In the genomic region with DNA sequence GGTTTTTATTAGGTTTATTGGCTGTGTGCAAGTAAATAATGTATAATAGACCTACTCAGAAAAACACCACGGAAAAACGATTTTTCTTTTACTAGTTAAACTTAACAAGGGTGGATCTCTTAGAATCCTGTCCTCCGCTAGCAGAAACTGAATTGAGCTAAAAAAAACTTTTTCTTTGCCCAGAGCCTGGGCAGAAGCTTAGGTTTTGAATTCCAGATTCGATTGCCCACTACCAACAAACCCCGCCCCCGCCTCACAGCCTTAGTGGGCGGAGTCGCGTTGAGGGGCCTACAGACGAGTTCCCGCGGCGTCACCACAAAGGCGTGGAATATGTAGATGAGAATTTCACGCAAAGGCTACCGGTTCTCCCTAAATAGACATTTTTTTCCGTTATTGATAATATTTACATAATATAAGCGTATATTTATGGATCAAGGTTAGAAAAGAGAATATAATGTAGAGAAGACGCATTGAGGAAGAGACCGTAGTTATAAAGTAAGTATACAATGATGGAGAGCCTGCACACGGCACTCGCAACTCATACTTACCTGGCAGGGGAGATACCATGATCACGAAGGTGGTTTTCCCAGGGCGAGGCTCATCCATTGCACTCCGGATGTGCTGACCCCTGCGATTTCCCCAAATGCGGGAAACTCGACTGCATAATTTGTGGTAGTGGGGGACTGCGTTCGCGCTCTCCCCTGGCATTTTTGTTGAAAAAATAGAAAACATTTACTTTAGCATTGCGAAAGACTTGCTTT, we compare ENCODE assay signal across 7 mouse cellular contexts. TPM values are rescaled to one million over a fixed set of nuclear protein-coding genes. Genes with fewer than 3 reads are reported as not detected.
DNase-seq lines count a peak whose midpoint lies in the region; ATAC-seq and TF ChIP-seq lines count a peak whose summit lies in the region.

No protein-coding gene starts in this region.

- peak overlapping the region; percentile 69 for H3K4me2 ChIP-seq in embryonic facial prominence, embryonic 12.5 days (replicated peaks)
- H3K4me2 ChIP-seq in limb, embryonic 12.5 days, result peak overlapping the region; percentile 71
- H3K4me2 ChIP-seq in midbrain, embryonic 15.5 days, result peak overlapping the region; percentile 66

- no peaks in the 10 kb centered on the region for H3K9me3 ChIP-seq in embryonic facial prominence, embryonic 12.5 days
- no peaks in the 10 kb centered on the region for H3K9me3 ChIP-seq in limb, embryonic 12.5 days
- no peaks in the 10 kb centered on the region for H3K9me3 ChIP-seq in midbrain, embryonic 15.5 days

- H3K27me3 ChIP-seq in embryonic facial prominence, embryonic 12.5 days, result no peaks in the 10 kb centered on the region
- no peaks in the 10 kb centered on the region for H3K27me3 ChIP-seq in kidney, adult 2 months (replicated peaks; ENCODE audit: control insufficient read depth, insufficient read depth, low read length)
- H3K27me3 ChIP-seq in limb, embryonic 12.5 days, result no peaks in the 10 kb centered on the region
- no peaks in the 10 kb centered on the region for H3K27me3 ChIP-seq in midbrain, embryonic 15.5 days (replicated peaks)
- no peaks in the 10 kb centered on the region for H3K27me3 ChIP-seq in spleen, adult 2 months (ENCODE audit: control insufficient read depth, insufficient read depth, low read length)

- H3K4me3 ChIP-seq in embryonic facial prominence, embryonic 12.5 days, result peak overlapping the region; percentile 81
- H3K4me3 ChIP-seq in kidney, adult 2 months (ENCODE audit: insufficient read depth, low read depth, low read length), result peak overlapping the region; percentile 97
- peak overlapping the region; percentile 81 for H3K4me3 ChIP-seq in limb, embryonic 12.5 days (replicated peaks)
- H3K4me3 ChIP-seq in midbrain, embryonic 15.5 days, result peak overlapping the region; percentile 87
- peak overlapping the region; percentile 93 for H3K4me3 ChIP-seq in spleen, adult 2 months (ENCODE audit: extremely low read depth, insufficient read depth, insufficient read length)

- H3K4me1 ChIP-seq in embryonic facial prominence, embryonic 12.5 days, result peaks cover 3% of the 10 kb centered on the region; the same call in 1 of the 2 replicates
- H3K4me1 ChIP-seq in kidney, adult 2 months (ENCODE audit: control insufficient read depth, insufficient read depth, low read length), result no peaks in the 10 kb centered on the region
- H3K4me1 ChIP-seq in limb, embryonic 12.5 days (replicated peaks), result peaks cover 3% of the 10 kb centered on the region; the same call in 1 of the 2 replicates
- H3K4me1 ChIP-seq in midbrain, embryonic 15.5 days, result peaks cover 23% of the 10 kb centered on the region
- no peaks in the 10 kb centered on the region for H3K4me1 ChIP-seq in spleen, adult 2 months (ENCODE audit: control insufficient read depth, insufficient read depth, insufficient read length)

- peak; percentile 100 for TF ChIP-seq POLR2A in kidney, adult 2 months (IDR thresholded peaks at IDR 0.05; ENCODE audit: low read depth, low read length)
- TF ChIP-seq POLR2A in spleen, adult 2 months (IDR thresholded peaks at IDR 0.05; ENCODE audit: low read depth, low read length), result peak; percentile 100

- ATAC-seq in embryonic facial prominence, embryonic 12.5 days (ENCODE audit: insufficient number of reproducible peaks, insufficient read depth, low FRiP score, low TSS enrichment), result peak; percentile 82
- ATAC-seq in limb, embryonic 12.5 days (ENCODE audit: insufficient number of reproducible peaks, insufficient read depth, low FRiP score, low TSS enrichment, low read depth), result peak; percentile 93
- peak; percentile 93 for ATAC-seq in midbrain, embryonic 15.5 days (replicated peaks)

- peak; percentile 93 for DNase-seq in adrenal gland, postnatal 25 days
- peak; percentile 96 for DNase-seq in heart, adult 18-20 months
- DNase-seq in kidney, adult 2 months, result peak; percentile 98
- DNase-seq in spleen, adult 2 months (ENCODE audit: low read depth in 1 of 2, low spot score in 2 of 2), result peak; percentile 92 to 94

- no peak for TF ChIP-seq CTCF in kidney, adult 2 months (conservative IDR thresholded peaks at IDR 0.05; ENCODE audit: insufficient read depth, insufficient read length, low read depth, low read length)
- no peak for TF ChIP-seq CTCF in spleen, adult 2 months (IDR thresholded peaks at IDR 0.05; ENCODE audit: extremely low read depth, insufficient read depth, insufficient read length, insufficient replicate concordance)

- H3K27ac ChIP-seq in embryonic facial prominence, embryonic 12.5 days, result peak overlapping the region; percentile 93
- H3K27ac ChIP-seq in kidney, adult 2 months (ENCODE audit: insufficient read depth, low read depth, low read length), result peak overlapping the region; percentile 96
- H3K27ac ChIP-seq in limb, embryonic 12.5 days, result peak overlapping the region; percentile 92
- peak overlapping the region; percentile 99 for H3K27ac ChIP-seq in midbrain, embryonic 15.5 days
- H3K27ac ChIP-seq in spleen, adult 2 months (ENCODE audit: insufficient read depth, low read length), result peak overlapping the region; percentile 96

- peak overlapping the region; percentile 81 for H3K9ac ChIP-seq in embryonic facial prominence, embryonic 12.5 days
- peak overlapping the region; percentile 56 for H3K9ac ChIP-seq in limb, embryonic 12.5 days (replicated peaks)
- peak overlapping the region; percentile 56 for H3K9ac ChIP-seq in midbrain, embryonic 15.5 days

- under 1% methylated on average over 32 of the region's 32 CpGs for WGBS in embryonic facial prominence, embryonic 12.5 days
- under 1% methylated on average over 32 of the region's 32 CpGs for WGBS in kidney, adult 2 months
- under 1% methylated on average over 32 of the region's 32 CpGs for WGBS in limb, embryonic 12.5 days
- WGBS in midbrain, embryonic 15.5 days, result under 1% methylated on average over 32 of the region's 32 CpGs
- WGBS in spleen, adult 2 months, result under 1% methylated on average over 32 of the region's 32 CpGs

- peaks cover 9% of the 10 kb centered on the region; the same call in 1 of the 2 replicates for H3K36me3 ChIP-seq in embryonic facial prominence, embryonic 12.5 days
- no peaks in the 10 kb centered on the region for H3K36me3 ChIP-seq in kidney, adult 2 months (ENCODE audit: control insufficient read depth, insufficient read depth, low read length)
- H3K36me3 ChIP-seq in limb, embryonic 12.5 days, result peaks cover 13% of the 10 kb centered on the region; the same call in 1 of the 2 replicates
- H3K36me3 ChIP-seq in midbrain, embryonic 15.5 days (replicated peaks), result no peaks in the 10 kb centered on the region; the same call in 1 of the 2 replicates
- H3K36me3 ChIP-seq in spleen, adult 2 months (ENCODE audit: control insufficient read depth, insufficient read depth, low read length), result peaks cover 8% of the 10 kb centered on the region; the same call in 1 of the 2 replicates

RNA-seq across cellular contexts. Expression of gene Eapp, which starts 0.7 kb away (rescaled TPM):
- 41.3 and 41.6 TPM in 2 replicates for total RNA-seq in adrenal gland, postnatal 25 days (2021)
- 67.3 and 67.5 TPM in 2 replicates for polyA plus RNA-seq in embryonic facial prominence, embryonic 12.5 days (2016; fragmentation: Nextera tagmentation; extraction: Ambion mirVana)
- total RNA-seq in heart, adult 18-20 months (2021), result 10 to 100 TPM; 25.1 to 27.3 TPM
- polyA plus RNA-seq in kidney, adult 2 months (2012; rRNA removed), result 9.1 and 21.0 TPM in 2 replicates
- 63.0 and 73.3 TPM in 2 replicates for polyA plus RNA-seq in limb, embryonic 12.5 days (2016; fragmentation: Nextera tagmentation; extraction: Ambion mirVana)
- 82.0 and 88.5 TPM in 2 replicates for polyA plus RNA-seq in midbrain, embryonic 15.5 days (2015; fragmentation: Nextera tagmentation; extraction: Ambion mirVana)
- 5.2 and 7.1 TPM in 2 replicates for polyA plus RNA-seq in spleen, adult 2 months (2012; rRNA removed)

RNA-seq across cellular contexts. Expression of gene Sptssa, which starts 40.0 kb away (rescaled TPM):
- total RNA-seq in adrenal gland, postnatal 25 days (2021), result 94.3 and 115 TPM in 2 replicates
- polyA plus RNA-seq in embryonic facial prominence, embryonic 12.5 days (2016; fragmentation: Nextera tagmentation; extraction: Ambion mirVana), result 187 and 197 TPM in 2 replicates
- total RNA-seq in heart, adult 18-20 months (2021), result 10 to 100 TPM; 32.0 to 32.6 TPM
- 70.5 and 80.1 TPM in 2 replicates for polyA plus RNA-seq in kidney, adult 2 months (2012; rRNA removed)
- 200 and 201 TPM in 2 replicates for polyA plus RNA-seq in limb, embryonic 12.5 days (2016; fragmentation: Nextera tagmentation; extraction: Ambion mirVana)
- polyA plus RNA-seq in midbrain, embryonic 15.5 days (2015; fragmentation: Nextera tagmentation; extraction: Ambion mirVana), result 169 and 171 TPM in 2 replicates
- 54.3 and 56.7 TPM in 2 replicates for polyA plus RNA-seq in spleen, adult 2 months (2012; rRNA removed)

Comparison
In these comparisons a context has a peak if more than half of its experiments do, and no peak if none do; other contexts are left out.
1. Peak in every context shown above with its lines: DNase-seq, ATAC-seq, H3K4me3 ChIP-seq and H3K27ac ChIP-seq.